Mouse (Mus musculus): ENCODE results near the gene Scamp2.

Gene Scamp2

GRCm38 (mm10) chr9:57628717-57629116 lies 68.0 kb downstream of the Scamp2 start:
- DNase-seq (ENCODE audit: low spot score) = no peak

- DNase-seq (ENCODE audit: low spot score) = no peak
Observed at GRCm38 (mm10) chr9:57629118-57629874, 68.6 kb downstream of the Scamp2 start.

- DNase-seq (ENCODE audit: low spot score) = no peak
Observed at GRCm38 (mm10) chr9:57633481-57634024, 72.8 kb downstream of the Scamp2 start.

GRCm38 (mm10) chr9:57637272-57637671 lies 76.5 kb downstream of the Scamp2 start:
- no peak for DNase-seq (ENCODE audit: low spot score)

GRCm38 (mm10) chr9:57637741-57638322 lies 77.1 kb downstream of the Scamp2 start:
- no peak for DNase-seq (ENCODE audit: low spot score)

Measured in layer of hippocampus, adult 9-10 months (tissue).